Mouse (Mus musculus) monocyte, adult 2 months (primary cell): ENCODE measurements around the gene Med14.

Source experiments
- DNase-seq, 2 experiments: peaks; one replicate each; pipeline ENCODE4 v3.0.0; 2022; ENCODE audit warnings: low spot score in 2 of 2, low read depth in 1 of 2

Med14 gene

GRCm38 (mm10) chrX:12761626-12762333 is at the start of gene Med14:
Gene Med14 (minus strand): TSS chrX:12762073.
- peak; percentile 68 to 78 for DNase-seq

GRCm38 (mm10) chrX:12800559-12800958 is 38.7 kb upstream of the Med14 start:
- no peak for DNase-seq

DNA sequence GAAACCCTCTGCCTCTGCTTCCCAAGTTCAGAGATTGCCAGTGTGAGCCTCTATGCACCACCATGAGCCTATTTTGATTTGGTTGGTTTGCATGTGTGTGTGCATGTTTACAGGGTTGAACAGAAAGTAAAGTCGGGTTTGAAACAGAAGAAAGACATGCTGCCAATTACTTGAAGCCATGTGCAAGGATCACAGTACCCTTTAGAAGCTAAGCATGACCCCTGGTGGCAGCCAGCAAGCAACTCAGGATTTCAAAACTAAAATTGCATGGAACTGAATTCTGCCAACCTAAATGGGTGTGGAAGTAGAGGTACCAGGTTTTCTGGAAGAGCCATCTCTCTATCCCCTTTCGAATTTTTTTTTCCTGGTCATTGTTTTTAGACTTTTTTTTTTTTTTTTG is 33.0 kb upstream of the Med14 start:
- no peak for DNase-seq

DNA sequence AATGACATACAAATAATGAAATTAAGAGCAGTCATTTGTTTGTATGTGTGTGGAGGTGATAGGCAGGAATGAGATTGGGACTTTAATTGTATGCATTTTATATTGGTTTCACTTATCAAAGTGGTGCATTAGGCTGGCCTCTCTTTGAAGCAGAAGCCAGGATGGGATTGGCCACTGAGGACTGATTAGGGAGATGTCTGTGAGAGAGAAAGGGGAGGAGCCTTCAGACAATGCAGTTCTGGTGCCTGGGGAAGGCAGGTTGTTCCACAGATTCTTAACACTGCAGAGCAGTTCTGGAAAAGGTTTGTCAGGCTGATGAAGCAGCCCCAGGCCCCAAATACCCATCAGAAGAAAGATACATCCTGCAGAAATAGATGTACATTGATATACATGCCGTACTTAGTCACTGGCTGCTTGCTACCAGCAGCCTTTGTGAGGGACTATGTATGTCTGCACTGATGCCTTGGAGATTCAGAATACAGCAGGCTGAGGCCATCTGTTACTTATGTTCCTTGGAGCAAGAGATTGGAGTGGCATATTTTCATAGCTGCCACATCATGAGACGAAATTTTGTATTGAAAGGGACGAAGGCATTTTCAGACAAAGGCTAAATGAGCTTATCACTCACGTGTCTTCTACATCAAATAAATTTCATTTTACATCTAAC is 29.9 kb upstream of the Med14 start:
- DNase-seq, result no peak

DNA sequence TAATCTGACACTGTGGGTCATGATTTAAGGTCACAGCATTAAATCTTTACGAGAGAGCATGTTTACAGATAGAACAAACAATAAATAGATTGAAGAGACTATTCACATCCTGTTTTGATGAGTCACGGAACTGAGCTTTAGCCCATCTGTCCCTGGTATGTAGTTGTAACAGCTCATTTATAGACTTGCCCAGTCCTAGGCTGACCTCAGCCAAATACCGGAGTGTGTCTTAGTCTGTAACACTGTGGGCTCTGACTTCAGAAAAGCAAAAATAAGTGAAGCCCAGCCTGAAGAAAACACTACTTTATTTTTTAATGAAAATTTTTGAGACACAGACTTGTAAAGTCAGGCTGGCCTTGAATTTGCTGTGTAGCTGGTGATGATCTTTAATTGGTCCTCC is 11.4 kb upstream of the Med14 start:
- DNase-seq, result no peak

- no peak for DNase-seq
These were observed 9.7 kb upstream of the Med14 start for GRCm38 (mm10) chrX:12771561-12771960.

- DNase-seq, result no peak
These were observed 6.7 kb upstream of the Med14 start for GRCm38 (mm10) chrX:12768571-12768970.

DNA sequence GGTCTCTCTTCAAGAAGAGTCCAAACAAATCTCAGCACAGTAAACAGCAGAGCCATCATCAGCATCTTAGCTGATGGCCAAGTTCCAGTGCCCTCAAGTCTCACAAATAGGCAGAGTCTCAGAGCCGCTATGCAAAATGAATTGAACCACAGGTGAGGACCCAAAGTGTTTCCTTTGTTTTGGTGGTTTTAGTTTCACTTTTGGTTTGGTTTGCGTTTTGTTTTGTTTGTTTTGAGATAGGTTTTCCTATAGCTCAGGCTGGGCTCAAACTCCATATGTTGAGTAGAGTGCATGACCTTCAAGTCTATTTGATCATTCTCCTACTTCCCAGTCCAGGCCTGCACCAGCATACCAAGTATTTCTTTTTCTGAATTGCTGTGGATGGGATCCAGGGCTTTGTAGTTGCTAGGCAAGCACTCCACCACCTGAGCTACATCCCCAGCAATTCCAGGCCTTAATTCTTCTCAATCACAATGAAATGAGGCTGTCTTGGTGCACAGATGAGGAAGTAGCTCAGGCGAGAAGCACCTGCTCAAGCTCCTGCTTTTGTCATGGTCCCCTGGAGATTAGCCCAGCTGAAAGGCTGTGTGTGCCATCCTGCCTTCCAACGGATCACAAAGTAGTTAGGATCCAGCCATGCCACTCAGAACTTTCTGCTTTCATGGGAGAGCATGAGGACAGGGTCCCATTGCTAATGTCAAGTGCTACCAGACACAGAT is 5.1 kb upstream of the Med14 start:
- DNase-seq, result no peak

DNA sequence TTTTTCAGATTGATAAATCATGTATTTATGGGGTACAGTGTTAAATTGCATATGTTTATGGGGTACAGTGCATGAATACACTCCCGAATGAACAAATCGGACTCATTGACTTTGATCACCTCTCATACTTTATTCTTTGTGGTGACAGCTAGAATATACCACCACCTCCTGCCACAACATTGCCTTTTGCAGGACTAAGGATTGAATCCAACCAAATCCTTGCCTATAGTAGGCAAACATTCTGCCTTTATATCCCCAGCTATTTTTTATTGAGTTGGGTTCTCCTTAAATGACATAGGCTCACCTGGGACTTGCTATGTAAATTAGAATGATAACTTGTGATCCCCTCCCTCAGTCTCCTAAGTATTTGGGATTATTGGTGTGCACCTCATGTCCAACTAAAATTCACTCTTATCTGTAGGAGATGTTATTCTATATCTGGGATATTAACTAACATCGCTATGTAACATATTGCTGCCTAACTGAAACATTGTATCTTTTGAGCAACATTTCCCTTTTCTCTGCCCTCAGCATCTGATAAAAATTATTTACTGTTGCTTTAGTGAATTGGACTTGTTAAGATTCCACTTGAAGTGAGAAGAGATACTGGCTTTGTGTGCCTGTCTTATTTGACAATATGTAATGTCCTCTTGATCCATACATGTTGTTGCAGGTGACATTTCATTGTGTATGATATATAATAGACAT is 1.4 kb upstream of the Med14 start:
- no peak for DNase-seq

DNA sequence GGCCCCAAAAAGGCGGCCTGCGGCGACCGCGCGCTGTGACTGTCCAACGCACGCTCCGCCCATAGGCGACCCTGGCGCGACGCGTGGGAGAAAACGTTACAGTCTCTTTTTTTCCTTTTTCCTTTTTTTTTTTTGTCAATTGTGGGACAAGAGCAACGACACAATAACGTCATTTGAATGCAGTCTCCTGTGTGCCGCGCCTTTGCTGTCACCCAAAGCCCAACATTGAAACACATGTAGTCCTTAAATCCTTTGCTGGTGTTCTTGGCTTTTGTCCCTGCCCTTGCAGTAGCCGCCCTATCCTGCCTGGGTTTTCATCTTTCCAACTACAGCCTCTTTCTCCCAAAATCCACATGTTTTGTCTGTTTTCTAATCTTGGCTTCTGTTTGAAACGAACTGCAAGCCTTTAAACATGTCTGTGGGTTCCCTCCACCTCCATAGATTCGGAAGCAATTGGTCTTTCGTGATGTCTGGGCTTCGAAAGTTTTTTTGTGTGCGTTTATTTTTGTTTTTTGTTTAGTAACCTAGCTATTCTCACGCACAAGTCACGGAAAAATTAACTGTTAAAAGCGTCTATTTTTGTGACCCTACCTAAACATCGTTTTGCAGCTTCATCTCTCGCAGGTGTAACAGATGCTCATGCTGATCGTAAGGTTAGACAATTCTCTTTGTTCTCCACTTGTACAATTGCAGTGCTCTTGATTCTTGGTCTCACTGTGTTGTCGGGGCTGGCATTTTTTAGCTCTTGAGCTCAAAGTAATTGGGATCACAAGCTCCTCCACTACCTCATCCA is 657 bp upstream of the Med14 start:
- DNase-seq, result no peak

GRCm38 (mm10) chrX:12761259-12761625 is 631 bp downstream of the Med14 start:
- no peak for DNase-seq

GRCm38 (mm10) chrX:12760501-12760900 is 1.4 kb downstream of the Med14 start:
- DNase-seq, result no peak

DNA sequence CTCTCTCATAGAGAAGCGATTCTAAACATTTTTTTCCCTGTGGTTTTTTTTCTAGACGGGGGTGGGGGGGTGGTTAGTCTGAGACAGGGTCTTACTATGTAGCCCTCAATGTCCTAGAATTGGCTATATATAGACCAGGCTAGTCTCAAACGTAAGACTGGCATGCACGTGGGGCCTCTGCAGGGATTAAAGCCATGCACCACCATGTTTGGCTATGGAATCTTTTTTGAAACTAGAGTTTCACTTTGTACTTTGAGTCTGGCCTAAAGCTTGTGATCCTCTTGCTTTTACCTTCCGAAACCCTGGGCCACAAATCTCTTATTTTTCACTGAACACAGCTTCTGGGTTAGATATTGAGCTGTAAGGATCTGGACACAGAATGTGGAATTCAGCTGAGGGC is 2.2 kb downstream of the Med14 start:
- DNase-seq, result no peak

DNA sequence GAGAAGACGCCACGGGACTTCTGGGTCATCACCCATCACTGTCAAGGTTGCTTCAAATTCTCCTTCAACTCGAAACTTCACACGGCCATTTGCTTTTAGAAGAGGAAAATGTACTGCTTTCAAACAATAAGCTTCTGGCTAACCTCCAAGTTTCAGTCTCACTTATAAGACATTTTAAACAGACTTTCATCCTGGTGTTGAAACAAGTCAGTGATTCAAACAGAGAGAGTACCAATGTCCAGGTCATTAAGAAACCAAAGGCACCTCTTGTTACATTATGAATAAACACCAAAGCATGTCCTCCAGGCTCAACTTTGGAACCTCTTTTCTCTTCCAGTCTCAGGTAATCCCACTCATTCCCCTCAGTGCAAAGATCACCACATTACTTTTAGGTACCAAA is 14.0 kb downstream of the Med14 start:
- no peak for DNase-seq

DNA sequence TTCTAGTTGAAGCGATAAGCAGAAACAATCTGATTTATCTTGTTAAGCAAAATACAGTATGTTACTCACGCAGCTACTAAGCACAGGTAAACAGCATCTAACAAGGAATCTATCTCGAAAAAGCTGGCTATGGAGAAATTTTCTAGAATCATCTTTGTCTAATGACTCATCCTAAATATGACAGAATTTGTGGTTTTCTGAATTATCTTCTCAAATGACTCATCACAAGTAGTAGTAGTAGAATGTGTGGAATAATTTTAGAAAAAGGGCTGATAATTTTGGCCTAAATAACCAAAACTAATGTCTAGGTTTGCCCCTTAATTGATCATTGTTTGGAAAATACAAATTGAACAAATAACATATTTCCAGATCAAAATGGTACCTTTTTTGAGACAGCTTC is 15.1 kb downstream of the Med14 start:
- DNase-seq, result no peak

DNA sequence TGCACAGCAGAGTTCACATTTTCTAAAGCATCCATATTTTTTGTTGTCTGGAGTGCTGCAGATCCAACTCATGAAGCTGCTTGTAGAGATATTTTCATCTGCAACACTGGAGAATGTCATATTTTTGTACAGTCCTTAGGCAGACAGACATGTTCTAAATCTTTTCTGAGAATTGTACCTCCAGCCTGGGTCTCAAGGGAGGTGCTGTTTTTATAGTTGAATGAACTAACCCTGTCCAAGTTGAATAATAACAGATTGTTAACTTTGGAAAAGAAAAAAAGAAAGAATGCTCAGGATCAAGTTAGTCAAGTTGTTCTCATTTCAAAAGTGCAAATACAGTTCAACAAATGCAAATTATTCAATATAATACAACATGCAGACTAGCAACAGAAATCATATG is 21.5 kb downstream of the Med14 start:
- DNase-seq, result no peak

DNA sequence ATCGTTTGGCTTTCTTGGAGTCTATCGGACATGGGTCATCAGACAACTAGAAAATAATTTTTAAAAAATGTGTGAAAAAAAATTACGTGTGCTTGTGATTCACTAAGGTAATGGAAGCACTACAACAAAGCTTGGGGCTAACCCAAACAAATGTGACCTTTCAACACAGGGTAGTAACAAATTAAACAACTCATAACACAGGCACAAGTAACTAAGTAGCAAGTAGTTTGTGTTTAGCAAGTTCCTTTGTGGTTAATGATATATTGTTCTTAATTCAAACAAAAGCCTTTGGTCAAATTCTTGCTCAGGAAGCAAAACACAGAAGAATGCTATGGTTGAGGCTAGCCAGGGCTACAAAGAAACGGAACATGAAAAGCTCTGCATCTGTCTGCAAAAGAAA is 45.8 kb downstream of the Med14 start:
- DNase-seq, result no peak

GRCm38 (mm10) chrX:12713796-12714195 is 48.1 kb downstream of the Med14 start:
- DNase-seq, result no peak

- DNase-seq, result no peak
These were observed 75.0 kb downstream of the Med14 start for GRCm38 (mm10) chrX:12686910-12687309.

- DNase-seq, result no peak
These were observed 75.8 kb downstream of the Med14 start for GRCm38 (mm10) chrX:12686071-12686470.

DNA sequence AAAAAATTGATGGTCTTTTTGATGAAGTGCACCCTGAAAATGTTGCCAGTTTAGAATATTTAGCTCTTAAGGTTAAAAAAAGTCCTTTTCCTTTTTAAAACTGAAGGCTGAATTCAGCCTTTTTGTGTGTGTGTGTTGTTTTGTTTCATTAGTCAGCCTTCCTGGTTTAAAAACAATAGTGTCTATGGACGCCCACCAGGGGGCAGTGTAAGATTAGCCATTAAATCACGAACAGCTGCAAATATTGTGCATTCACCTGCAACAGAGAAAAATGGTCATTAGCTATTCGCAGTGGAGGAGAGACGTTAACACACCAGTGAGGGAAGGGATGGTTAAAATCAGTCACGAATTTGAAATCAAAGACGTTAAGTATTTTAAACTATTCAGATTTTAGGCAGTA is 84.5 kb downstream of the Med14 start:
- DNase-seq, result peak in 1 of 2 experiments; percentile 26
